Mouse (Mus musculus) bone marrow macrophage, adult 2 months (primary cell): Measurements from ENCODE around the gene Sbno1.

ENCODE experiments used
- CTCF ChIP-seq: IDR thresholded peaks from 2 replicates; pipeline ENCODE4 v1.5.1; 2012; ENCODE audit warnings: low read depth, mild to moderate bottlenecking, low read length, moderate library complexity
- POLR2A ChIP-seq: IDR thresholded peaks from 2 replicates; pipeline ENCODE4 v1.6.1; 2012; ENCODE audit warnings: mild to moderate bottlenecking, low read depth, low read length, borderline replicate concordance

- TF ChIP-seq POLR2A (no peak), CTCF (no peak)
These were observed 12.9 kb upstream of the Sbno1 start for GRCm38 (mm10) chr5:124438746-124439145.
